8 mouse cellular contexts compared by ENCODE assay signal in genomic region chr6:125088561-125089321, GRCm38 (mm10). TPM values are rescaled to one million over a fixed set of nuclear protein-coding genes. Genes with fewer than 3 reads are reported as not detected.
DNase-seq lines count a peak whose midpoint lies in the region; ATAC-seq and TF ChIP-seq lines count a peak whose summit lies in the region.

No protein-coding gene starts in this region.

- H3K9me3 ChIP-seq in E14TG2a.4 (ENCODE audit: low read length), result peaks cover 7% of the 10 kb centered on the region
- H3K9me3 ChIP-seq in heart, embryonic 13.5 days, result no peaks in the 10 kb centered on the region
- no peaks in the 10 kb centered on the region for H3K9me3 ChIP-seq in kidney, postnatal 0 days (replicated peaks; ENCODE audit: low read length)
- no peaks in the 10 kb centered on the region for H3K9me3 ChIP-seq in liver, embryonic 12.5 days (replicated peaks)

- peak overlapping the region; percentile 52 for H3K4me3 ChIP-seq in E14TG2a.4 (replicated peaks; ENCODE audit: low read length)
- peak overlapping the region; percentile 4; the same call in 1 of the 2 replicates for H3K4me3 ChIP-seq in brown adipose tissue, adult 24 weeks (ENCODE audit: insufficient read depth, low read depth, low read length)
- peak overlapping the region; percentile 29 for H3K4me3 ChIP-seq in heart, embryonic 13.5 days
- H3K4me3 ChIP-seq in kidney, postnatal 0 days (replicated peaks; ENCODE audit: low read depth, low read length), result no peak overlapping the region
- peak overlapping the region; percentile 42 for H3K4me3 ChIP-seq in liver, embryonic 12.5 days

- 4% methylated on average over 19 of the region's 20 CpGs for WGBS in heart, embryonic 13.5 days
- 1% methylated on average over 20 of the region's 20 CpGs for WGBS in kidney, postnatal 0 days
- 9% methylated on average over 20 of the region's 20 CpGs for WGBS in liver, embryonic 12.5 days (ENCODE audit: insufficient replicate concordance)

- H3K4me1 ChIP-seq in E14TG2a.4 (replicated peaks; ENCODE audit: low read depth, low read length), result peaks cover 83% of the 10 kb centered on the region
- peaks cover 11% of the 10 kb centered on the region for H3K4me1 ChIP-seq in brown adipose tissue, adult 24 weeks (ENCODE audit: control insufficient read depth, insufficient read depth, insufficient read length, low read length)
- H3K4me1 ChIP-seq in heart, embryonic 13.5 days, result peaks cover 37% of the 10 kb centered on the region
- H3K4me1 ChIP-seq in kidney, postnatal 0 days (replicated peaks; ENCODE audit: insufficient read depth, low read length), result peaks cover 17% of the 10 kb centered on the region
- peaks cover 41% of the 10 kb centered on the region for H3K4me1 ChIP-seq in liver, embryonic 12.5 days

- TF ChIP-seq CTCF in E14TG2a.4 (conservative IDR thresholded peaks at IDR 0.05; ENCODE audit: low read length), result no peak
- TF ChIP-seq CTCF in kidney, postnatal 0 days (IDR thresholded peaks at IDR 0.05; ENCODE audit: low read depth), result peak; percentile 48; the same call in 1 of the 2 replicates

- peak; percentile 57 for ATAC-seq in heart, embryonic 13.5 days (ENCODE audit: extremely low read depth, insufficient number of reproducible peaks, low FRiP score, low TSS enrichment)
- ATAC-seq in kidney, postnatal 0 days (replicated peaks; ENCODE audit: low FRiP score, low read depth), result peak; percentile 90
- peak; percentile 71 for ATAC-seq in liver, embryonic 12.5 days
- 0 out of 2 replicates have a peak, but pooled peaks have one; percentile 10 for ATAC-seq in monocyte, adult 5-6 weeks (replicated peaks; ENCODE audit: insufficient number of reproducible peaks, low FRiP score, low TSS enrichment, poor library complexity, severe bottlenecking)

- peak; percentile 70 for DNase-seq in fibroblast of lung, adult 2 months (ENCODE audit: low read depth)
- peak; percentile 98 for DNase-seq in kidney, postnatal 0 days (ENCODE audit: low spot score)
- DNase-seq in testis, postnatal 14 days (ENCODE audit: low spot score), result peak; percentile 86

- H3K4me2 ChIP-seq in heart, embryonic 13.5 days, result peak overlapping the region; percentile 64
- peak overlapping the region; percentile 49; the same call in 1 of the 2 replicates for H3K4me2 ChIP-seq in kidney, postnatal 0 days (ENCODE audit: low read length)
- H3K4me2 ChIP-seq in liver, embryonic 12.5 days, result peak overlapping the region; percentile 75

- peak overlapping the region; percentile 75 for H3K27ac ChIP-seq in brown adipose tissue, adult 24 weeks (replicated peaks; ENCODE audit: low read depth, low read length)
- peak overlapping the region; percentile 97 for H3K27ac ChIP-seq in heart, embryonic 13.5 days (replicated peaks)
- H3K27ac ChIP-seq in kidney, postnatal 0 days, result peak overlapping the region; percentile 92
- peak overlapping the region; percentile 82 for H3K27ac ChIP-seq in liver, embryonic 12.5 days

- H3K27me3 ChIP-seq in E14TG2a.4 (ENCODE audit: insufficient read depth, low read length), result no peaks in the 10 kb centered on the region
- H3K27me3 ChIP-seq in heart, embryonic 13.5 days (replicated peaks), result no peaks in the 10 kb centered on the region
- no peaks in the 10 kb centered on the region for H3K27me3 ChIP-seq in kidney, postnatal 0 days (ENCODE audit: insufficient read depth, low read length)
- H3K27me3 ChIP-seq in liver, embryonic 12.5 days (replicated peaks), result no peaks in the 10 kb centered on the region

- H3K9ac ChIP-seq in heart, embryonic 13.5 days, result peak overlapping the region; percentile 71
- 0 out of 2 replicates have a peak overlapping the region, but pooled peaks have one; percentile 2 for H3K9ac ChIP-seq in kidney, postnatal 0 days (ENCODE audit: low read depth, low read length)
- H3K9ac ChIP-seq in liver, embryonic 12.5 days, result peak overlapping the region; percentile 67

- peaks cover 5% of the 10 kb centered on the region for H3K36me3 ChIP-seq in E14TG2a.4 (ENCODE audit: insufficient read depth, low read length)
- no peaks in the 10 kb centered on the region for H3K36me3 ChIP-seq in heart, embryonic 13.5 days
- H3K36me3 ChIP-seq in kidney, postnatal 0 days (ENCODE audit: insufficient read depth, low read length), result no peaks in the 10 kb centered on the region
- no peaks in the 10 kb centered on the region for H3K36me3 ChIP-seq in liver, embryonic 12.5 days

RNA-seq across cellular contexts. Expression of gene Chd4, which starts 7.0 kb away (rescaled TPM):
- polyA plus RNA-seq in brown adipose tissue, adult 24 weeks (2012; ENCODE audit: insufficient read depth, insufficient read length, missing spikeins), result 73.3 and 90.8 TPM in 2 replicates
- polyA plus RNA-seq in heart, embryonic 13.5 days (2015; fragmentation: Nextera tagmentation; extraction: Ambion mirVana), result 57.5 and 67.0 TPM in 2 replicates
- 60.7 and 64.2 TPM in 2 replicates for polyA plus RNA-seq in kidney, postnatal 0 days (2015; fragmentation: Nextera tagmentation; extraction: Ambion mirVana)
- 38.3 and 40.5 TPM in 2 replicates for polyA plus RNA-seq in liver, embryonic 12.5 days (2016; fragmentation: Nextera tagmentation; extraction: Ambion mirVana)
- 275 to 395 TPM (median 283 TPM) in 3 replicates for total RNA-seq in monocyte, adult 5-6 weeks (2017)

RNA-seq across cellular contexts. Expression of gene Lpar5, which starts 21.0 kb away (rescaled TPM):
- not detected in 2 replicates for polyA plus RNA-seq in brown adipose tissue, adult 24 weeks (2012; ENCODE audit: insufficient read depth, insufficient read length, missing spikeins)
- polyA plus RNA-seq in heart, embryonic 13.5 days (2015; fragmentation: Nextera tagmentation; extraction: Ambion mirVana), result 0.24 and 0.63 TPM in 2 replicates
- 0.29 and 0.30 TPM in 2 replicates for polyA plus RNA-seq in kidney, postnatal 0 days (2015; fragmentation: Nextera tagmentation; extraction: Ambion mirVana)
- 1.9 and 2.2 TPM in 2 replicates for polyA plus RNA-seq in liver, embryonic 12.5 days (2016; fragmentation: Nextera tagmentation; extraction: Ambion mirVana)
- 3.1 to 8.7 TPM (median 3.6 TPM) in 3 replicates for total RNA-seq in monocyte, adult 5-6 weeks (2017)

RNA-seq across cellular contexts. Expression of gene Acrbp, which starts 39.3 kb away (rescaled TPM):
- polyA plus RNA-seq in brown adipose tissue, adult 24 weeks (2012; ENCODE audit: insufficient read depth, insufficient read length, missing spikeins), result 5.1 and 5.5 TPM in 2 replicates
- 5.4 and 6.6 TPM in 2 replicates for polyA plus RNA-seq in heart, embryonic 13.5 days (2015; fragmentation: Nextera tagmentation; extraction: Ambion mirVana)
- 4.2 and 4.5 TPM in 2 replicates for polyA plus RNA-seq in kidney, postnatal 0 days (2015; fragmentation: Nextera tagmentation; extraction: Ambion mirVana)
- polyA plus RNA-seq in liver, embryonic 12.5 days (2016; fragmentation: Nextera tagmentation; extraction: Ambion mirVana), result 2.8 and 3.7 TPM in 2 replicates
- total RNA-seq in monocyte, adult 5-6 weeks (2017), result 5.5 to 20.2 TPM (median 8.3 TPM) in 3 replicates

RNA-seq across cellular contexts. Expression of gene Nop2, which starts 43.0 kb away (rescaled TPM):
- polyA plus RNA-seq in brown adipose tissue, adult 24 weeks (2012; ENCODE audit: insufficient read depth, insufficient read length, missing spikeins), result 10.0 and 16.0 TPM in 2 replicates
- polyA plus RNA-seq in heart, embryonic 13.5 days (2015; fragmentation: Nextera tagmentation; extraction: Ambion mirVana), result 42.7 and 48.1 TPM in 2 replicates
- 41.1 and 43.2 TPM in 2 replicates for polyA plus RNA-seq in kidney, postnatal 0 days (2015; fragmentation: Nextera tagmentation; extraction: Ambion mirVana)
- polyA plus RNA-seq in liver, embryonic 12.5 days (2016; fragmentation: Nextera tagmentation; extraction: Ambion mirVana), result 83.1 and 85.3 TPM in 2 replicates
- total RNA-seq in monocyte, adult 5-6 weeks (2017), result 15.9 to 23.8 TPM (median 23.2 TPM) in 3 replicates

RNA-seq across cellular contexts. Expression of gene Ing4, which starts 49.2 kb away (rescaled TPM):
- polyA plus RNA-seq in brown adipose tissue, adult 24 weeks (2012; ENCODE audit: insufficient read depth, insufficient read length, missing spikeins), result 32.1 and 34.0 TPM in 2 replicates
- polyA plus RNA-seq in heart, embryonic 13.5 days (2015; fragmentation: Nextera tagmentation; extraction: Ambion mirVana), result 78.2 and 91.2 TPM in 2 replicates
- polyA plus RNA-seq in kidney, postnatal 0 days (2015; fragmentation: Nextera tagmentation; extraction: Ambion mirVana), result 118 and 119 TPM in 2 replicates
- polyA plus RNA-seq in liver, embryonic 12.5 days (2016; fragmentation: Nextera tagmentation; extraction: Ambion mirVana), result 34.4 and 34.6 TPM in 2 replicates
- total RNA-seq in monocyte, adult 5-6 weeks (2017), result 118 to 132 TPM (median 119 TPM) in 3 replicates

Comparison
In these comparisons a context has a peak if more than half of its experiments do, and no peak if none do; other contexts are left out.
1. ATAC-seq: peak in every context shown above with its lines; median percentile 90 in kidney, postnatal 0 days; 71 in liver, embryonic 12.5 days; 57 in heart, embryonic 13.5 days; 10 in monocyte, adult 5-6 weeks.
2. H3K9ac ChIP-seq: peak in every context shown above with its lines; median percentile 71 in heart, embryonic 13.5 days; 67 in liver, embryonic 12.5 days; 2 in kidney, postnatal 0 days.